Mouse (Mus musculus) spleen, embryonic (tissue): ENCODE measurements around the gene Tfeb.

ENCODE experiments used
- CTCF ChIA-PET: fragments of 350-600 bp; sonication (Branson Sonifier 250); formaldehyde crosslinking; loops from one replicate; lab custom pipeline; 2022; lab: Charles Lee

The Tfeb gene

GRCm38 (mm10) chr17:47736856-47737255 lies at the start of gene Tfeb:
Gene Tfeb, plus strand, starts transcription at chr17:47737030.
- CTCF ChIA-PET: interaction anchor here (1.5 kb wide), 1 partner anchor 32 kb away, joined by 9 read pairs; no protein-coding TSS in a partner anchor

- CTCF ChIA-PET: no interaction called here
These were observed 49.2 kb upstream of the Tfeb start for GRCm38 (mm10) chr17:47687409-47688343.

- CTCF ChIA-PET: no interaction called here
These were observed 48.6 kb upstream of the Tfeb start, which contains the start of gene Tomm6 for GRCm38 (mm10) chr17:47688344-47688607. Gene Tomm6, minus strand, starts transcription at chr17:47688386.

GRCm38 (mm10) chr17:47688608-47689575 lies 47.9 kb upstream of the Tfeb start, which contains the start of gene Frs3:
Gene Frs3, plus strand, starts transcription at chr17:47689030.
- CTCF ChIA-PET: no interaction called here

- CTCF ChIA-PET: interaction anchor here (0.6 kb wide), 1 partner anchor 95 kb away, joined by 14 read pairs; no protein-coding TSS in a partner anchor
These were observed 46.9 kb upstream of the Tfeb start for GRCm38 (mm10) chr17:47689894-47690293.

- CTCF ChIA-PET: no interaction called here
These were observed 45.2 kb upstream of the Tfeb start for GRCm38 (mm10) chr17:47691650-47692049.

- CTCF ChIA-PET: interaction anchor here (0.6 to 1.3 kb wide), 2 partner anchors 16 to 94 kb away, joined by 3 to 6 read pairs; no protein-coding TSS in a partner anchor
These were observed 43.0 kb upstream of the Tfeb start for GRCm38 (mm10) chr17:47693671-47694441.

GRCm38 (mm10) chr17:47694442-47694502 lies 42.6 kb upstream of the Tfeb start, which contains the start of gene Gm21981:
Gene Gm21981, minus strand, starts transcription at chr17:47694455.
- CTCF ChIA-PET: interaction anchor here (1.3 kb wide), 1 partner anchor 95 kb away, joined by 3 read pairs; no protein-coding TSS in a partner anchor

GRCm38 (mm10) chr17:47694503-47695336 lies 42.1 kb upstream of the Tfeb start, which contains the start of gene Prickle4:
Gene Prickle4, minus strand, starts transcription at chr17:47694736.
- CTCF ChIA-PET: interaction anchor here (0.6 to 1.3 kb wide), 2 partner anchors 95 to 1213 kb away, joined by 3 to 4 read pairs; no protein-coding TSS in a partner anchor

- CTCF ChIA-PET: interaction anchor here (0.6 to 1.3 kb wide), 2 partner anchors 96 to 1214 kb away, joined by 3 to 4 read pairs; no protein-coding TSS in a partner anchor
These were observed 41.5 kb upstream of the Tfeb start for GRCm38 (mm10) chr17:47695337-47695710.

GRCm38 (mm10) chr17:47698156-47698555 lies 38.7 kb upstream of the Tfeb start:
- CTCF ChIA-PET: no interaction called here

GRCm38 (mm10) chr17:47699055-47699454 lies 37.8 kb upstream of the Tfeb start:
- CTCF ChIA-PET: interaction anchor here (0.7 kb wide), 1 partner anchor 28 kb away, joined by 7 read pairs; no protein-coding TSS in a partner anchor

- CTCF ChIA-PET: no interaction called here
These were observed 35.0 kb upstream of the Tfeb start for GRCm38 (mm10) chr17:47701793-47702192.

- CTCF ChIA-PET: no interaction called here
These were observed 34.1 kb upstream of the Tfeb start for GRCm38 (mm10) chr17:47702548-47703345.

GRCm38 (mm10) chr17:47703556-47703955 lies 33.3 kb upstream of the Tfeb start:
- CTCF ChIA-PET: no interaction called here

GRCm38 (mm10) chr17:47704692-47705091 lies 32.1 kb upstream of the Tfeb start:
- CTCF ChIA-PET: no interaction called here

GRCm38 (mm10) chr17:47706196-47706595 lies 30.6 kb upstream of the Tfeb start:
- CTCF ChIA-PET: no interaction called here

GRCm38 (mm10) chr17:47707961-47708360 lies 28.9 kb upstream of the Tfeb start:
- CTCF ChIA-PET: no interaction called here

- CTCF ChIA-PET: no interaction called here
These were observed 27.9 kb upstream of the Tfeb start for GRCm38 (mm10) chr17:47708972-47709371.
